Mouse (Mus musculus): Measurements from ENCODE around the gene Cypt12. TPM values are rescaled to one million over a fixed set of nuclear protein-coding genes. Genes with fewer than 3 reads are reported as not detected.

Gene Cypt12
- not detected in 2 replicates for polyA plus RNA-seq (2015; fragmentation: Nextera tagmentation; extraction: Ambion mirVana)

DNA sequence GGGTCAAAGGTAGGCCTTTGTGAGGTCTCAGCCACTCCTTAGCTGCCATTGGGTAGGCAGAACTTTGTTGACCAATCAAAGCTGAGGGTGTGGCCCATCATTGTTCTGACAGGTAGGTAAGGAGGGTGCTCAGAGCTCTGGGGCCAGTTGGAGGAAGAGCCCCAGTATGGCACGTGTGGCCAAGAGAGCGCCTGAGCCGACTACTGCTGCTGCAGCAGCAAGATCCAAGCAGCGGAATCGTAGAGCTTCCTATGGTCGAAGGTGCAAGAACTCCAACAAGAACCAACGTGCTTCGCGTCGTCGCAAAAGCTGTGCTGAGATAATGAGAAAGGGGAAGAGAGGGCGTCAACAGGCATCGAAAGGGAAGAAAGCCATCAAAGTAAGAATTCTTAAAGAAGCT, at the start of gene Cypt12:
TSS of gene Cypt12 (plus strand) at position 112 of the 400 bp plus-strand sequence.
- Histone ChIP-seq H3K4me1 (no peaks in the 10 kb centered on the region), H3K27ac (no peak within 1 kb of the TSS), H3K9me3 (no peaks in the 10 kb centered on the region), H3K27me3 (no peaks in the 10 kb centered on the region), H3K36me3 (no peaks in the 10 kb centered on the region), H3K4me2 (no peak within 1 kb of the TSS), H3K9ac (no peak within 1 kb of the TSS), H3K4me3 (no peak within 1 kb of the TSS)
- WGBS: 90% methylated on average over 13 of the region's 13 CpGs
- ATAC-seq (ENCODE audit: insufficient number of reproducible peaks, low FRiP score, low TSS enrichment, low read depth): no peak

DNA sequence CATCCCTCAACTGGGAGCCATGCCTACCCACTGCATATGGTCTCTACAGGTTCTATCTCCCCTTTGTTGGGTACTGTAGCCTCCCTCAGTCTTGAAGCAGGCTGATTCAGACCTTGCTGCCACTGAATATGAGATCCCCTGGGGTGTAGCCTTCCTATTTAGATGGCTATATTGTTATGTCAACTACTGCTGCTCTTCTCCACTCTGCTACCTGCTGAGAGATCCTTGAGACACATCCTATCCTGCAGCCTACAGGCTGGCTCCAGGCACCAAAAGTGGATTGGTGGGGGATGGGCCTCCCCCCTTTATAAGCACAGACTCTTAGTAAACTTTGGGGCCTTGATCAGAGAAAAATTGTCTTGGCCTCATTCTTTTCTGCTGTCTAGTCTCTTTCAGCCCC, 34.4 kb upstream of the Cypt12 start:
- H3K4me1 ChIP-seq: no peaks in the 10 kb centered on the region
- no peak overlapping the region for H3K4me3 ChIP-seq
- ATAC-seq (ENCODE audit: insufficient number of reproducible peaks, low FRiP score, low TSS enrichment, low read depth): no peak
- H3K27me3 ChIP-seq: no peaks in the 10 kb centered on the region
- H3K9ac ChIP-seq: no peak overlapping the region
- H3K27ac ChIP-seq: no peak overlapping the region
- H3K4me2 ChIP-seq: no peak overlapping the region
- H3K9me3 ChIP-seq: no peaks in the 10 kb centered on the region
- no peaks in the 10 kb centered on the region for H3K36me3 ChIP-seq

DNA sequence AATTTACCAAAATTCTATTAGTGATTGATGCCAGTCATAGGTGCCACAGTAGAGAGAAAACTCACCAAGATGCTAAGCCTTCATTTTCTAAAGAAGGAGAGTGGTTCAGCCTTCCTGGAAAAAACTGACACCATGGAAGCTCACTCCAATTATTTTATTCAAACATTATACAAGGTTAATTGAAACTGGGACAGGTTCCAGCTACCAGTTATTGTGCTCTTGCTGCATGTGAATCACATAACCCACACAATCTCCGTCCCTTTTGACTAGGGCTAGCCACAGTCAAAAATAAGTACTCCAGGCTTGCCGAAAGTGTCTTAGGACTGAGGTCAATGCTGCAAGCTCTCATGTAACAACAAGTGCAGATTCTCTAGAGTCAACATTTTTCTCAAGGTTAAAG, 8.0 kb upstream of the Cypt12 start:
- H3K9me3 ChIP-seq: no peaks in the 10 kb centered on the region
- H3K4me2 ChIP-seq: no peak overlapping the region
- no peak overlapping the region for H3K9ac ChIP-seq
- no peak overlapping the region for H3K4me3 ChIP-seq
- no peaks in the 10 kb centered on the region for H3K27me3 ChIP-seq
- no peak overlapping the region for H3K27ac ChIP-seq
- no peak for ATAC-seq (ENCODE audit: insufficient number of reproducible peaks, low FRiP score, low TSS enrichment, low read depth)
- H3K4me1 ChIP-seq: no peaks in the 10 kb centered on the region
- WGBS: 88% methylated on average over 2 of the region's 2 CpGs
- H3K36me3 ChIP-seq: no peaks in the 10 kb centered on the region

Measured in limb, embryonic 15.5 days (tissue).